Mouse (Mus musculus) megakaryocyte, embryonic 14.5 days (primary cell): Measurements from ENCODE around the gene Pax7. TPM values are rescaled to one million over a fixed set of nuclear protein-coding genes. Genes with fewer than 3 reads are reported as not detected.

Experiments
- H3K27me3 ChIP-seq: replicated peaks from 2 replicates; pipeline ENCODE3; 2012; ENCODE audit warnings: inconsistent platforms
- H3K36me3 ChIP-seq: replicated peaks from 2 replicates; pipeline ENCODE3; 2012; ENCODE audit warnings: low read length, inconsistent platforms, mixed read lengths
- H3K4me1 ChIP-seq: 2 replicates; pipeline ENCODE4 v1.6.1; 2012; ENCODE audit warnings: inconsistent platforms
- H3K4me3 ChIP-seq: replicated peaks from 2 replicates; pipeline ENCODE3; 2012; ENCODE audit warnings: moderate library complexity, mild to moderate bottlenecking, inconsistent platforms
- H3K9me3 ChIP-seq: 2 replicates; pipeline ENCODE4 v1.6.1; 2012; ENCODE audit warnings: inconsistent platforms
- FLI1 ChIP-seq: IDR thresholded peaks from 2 replicates; pipeline ENCODE4 v1.6.1; 2012; ENCODE audit warnings: low read length, inconsistent platforms, mixed read lengths
- GATA1 ChIP-seq: IDR thresholded peaks from 3 replicates; pipeline ENCODE4 v1.6.1; 2012; ENCODE audit warnings: mixed read lengths, low read length, inconsistent platforms, borderline replicate concordance
- polyA plus RNA-seq: library from polyadenylated mRNA; stranded (reverse); fragments of >175 nt; gene quantifications from 2 replicates; pipeline ENCODE4 v1.2.3, GENCODE M21; 2012; ENCODE audit warnings: low replicate concordance; ENCODE audit not compliant: insufficient read depth

Pax7 gene
- polyA plus RNA-seq, result not detected in 2 replicates

DNA sequence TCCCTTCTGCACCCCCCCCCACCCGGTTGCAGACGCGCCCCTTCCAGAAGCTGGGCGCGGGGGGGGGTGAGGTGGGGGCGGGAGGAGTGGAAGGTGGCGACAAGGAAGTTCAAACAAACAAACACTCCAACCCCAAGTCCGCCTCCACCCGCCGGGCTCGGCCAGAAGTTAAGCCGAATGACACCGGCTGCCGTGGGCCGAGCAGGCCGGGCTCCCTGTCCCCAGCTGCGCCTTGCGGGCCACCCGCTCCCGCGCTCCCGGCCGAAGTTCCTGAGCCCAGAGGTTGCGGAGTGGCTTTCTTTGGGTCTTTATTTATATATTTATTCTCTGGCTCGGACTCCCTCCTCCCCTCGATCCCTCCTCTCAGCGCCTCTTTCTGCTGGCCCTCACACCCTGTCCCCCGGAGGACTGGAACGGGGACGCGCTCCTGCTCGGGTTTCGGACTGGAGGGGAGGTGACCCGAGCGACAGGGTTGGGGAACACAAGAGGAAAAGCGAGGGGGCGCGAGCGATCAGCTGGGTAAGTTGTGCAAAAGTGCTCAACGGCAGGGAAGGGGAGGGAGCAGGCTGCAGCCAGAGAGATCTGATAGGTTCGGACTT, at the start of gene Pax7:
Gene Pax7 (minus strand): TSS at position 493 of the 599 bp plus-strand sequence.
- no peaks in the 10 kb centered on the region for H3K36me3 ChIP-seq
- H3K27me3 ChIP-seq, result peaks cover 98% of the 10 kb centered on the region
- TF ChIP-seq FLI1, result no peak
- no peak for TF ChIP-seq GATA1
- no peaks in the 10 kb centered on the region for H3K9me3 ChIP-seq
- no peak within 1 kb of the TSS for H3K4me3 ChIP-seq
- H3K4me1 ChIP-seq, result no peaks in the 10 kb centered on the region

GRCm38 (mm10) chr4:139881796-139882195, 48.5 kb upstream of the Pax7 start:
- Histone ChIP-seq H3K36me3 (no peaks in the 10 kb centered on the region), H3K9me3 (no peaks in the 10 kb centered on the region), H3K27me3 (peaks cover 14% of the 10 kb centered on the region), H3K4me1 (no peaks in the 10 kb centered on the region), H3K4me3 (no peak overlapping the region)
- TF ChIP-seq FLI1, result no peak
- TF ChIP-seq GATA1, result no peak

DNA sequence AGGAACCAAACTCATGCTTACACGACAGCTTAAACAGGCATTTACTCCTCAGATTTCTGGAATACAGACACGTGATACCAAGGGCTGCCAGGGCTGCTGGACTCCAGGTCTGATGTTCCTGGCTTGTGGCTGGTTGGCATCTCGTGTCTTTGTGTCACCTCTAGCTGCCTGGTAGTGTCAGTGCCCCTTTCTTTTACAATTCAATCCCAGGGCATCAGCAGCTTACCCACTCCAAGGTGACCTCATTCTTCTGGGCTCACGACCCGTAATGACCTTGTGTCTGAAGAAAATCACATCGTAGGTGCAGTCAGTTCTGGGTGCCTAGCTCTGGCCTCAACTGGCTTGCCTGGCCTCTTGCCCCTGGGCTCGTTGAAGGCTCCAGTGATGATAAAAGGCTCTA, 46.0 kb upstream of the Pax7 start:
- Histone ChIP-seq H3K36me3 (no peaks in the 10 kb centered on the region), H3K4me3 (no peak overlapping the region), H3K4me1 (no peaks in the 10 kb centered on the region), H3K9me3 (no peaks in the 10 kb centered on the region), H3K27me3 (peaks cover 14% of the 10 kb centered on the region)
- TF ChIP-seq GATA1, result no peak
- no peak for TF ChIP-seq FLI1

DNA sequence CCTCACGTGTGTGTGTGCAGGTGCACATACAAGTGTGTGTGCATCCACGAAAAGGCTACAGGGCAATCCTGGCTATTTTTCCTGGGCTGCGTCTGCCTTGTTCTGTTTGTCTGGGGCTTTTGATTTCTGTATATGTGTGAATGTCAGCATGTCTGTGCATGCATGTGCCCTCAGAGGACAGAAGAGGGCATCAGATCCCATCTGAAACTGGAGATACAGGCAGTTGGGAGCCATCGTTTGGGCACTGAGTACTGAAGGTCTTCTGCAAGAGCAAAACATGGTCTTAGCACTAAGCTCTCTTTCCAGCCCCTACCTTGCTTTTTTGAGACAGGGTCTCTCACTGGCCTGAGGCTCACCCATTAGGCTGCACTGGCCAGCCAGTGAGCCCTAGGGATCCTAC, 45.1 kb upstream of the Pax7 start:
- Histone ChIP-seq H3K27me3 (peaks cover 14% of the 10 kb centered on the region), H3K4me1 (no peaks in the 10 kb centered on the region), H3K36me3 (no peaks in the 10 kb centered on the region), H3K9me3 (no peaks in the 10 kb centered on the region), H3K4me3 (no peak overlapping the region)
- TF ChIP-seq GATA1 (no peak), FLI1 (no peak)

DNA sequence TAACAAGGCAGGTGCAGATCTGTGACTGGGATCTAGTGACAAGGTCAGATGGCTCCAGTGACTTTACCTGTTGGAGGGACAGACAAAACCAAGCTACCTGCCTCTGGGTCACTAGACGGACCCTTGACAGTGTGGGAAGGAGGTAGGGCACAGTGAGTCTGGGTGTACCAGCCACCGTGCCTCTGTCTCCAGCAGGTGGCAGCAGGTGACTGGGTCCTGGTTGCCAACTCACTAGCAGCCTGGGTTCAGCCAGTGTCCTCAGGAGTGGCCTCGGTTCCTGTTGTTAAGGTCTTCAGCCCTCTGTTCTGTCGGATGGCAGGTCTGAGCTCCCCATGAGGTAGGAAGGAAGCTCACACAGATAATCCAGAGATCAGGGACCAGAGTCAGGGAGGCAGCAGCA, 43.9 kb upstream of the Pax7 start:
- H3K4me1 ChIP-seq, result no peaks in the 10 kb centered on the region
- H3K27me3 ChIP-seq, result peaks cover 11% of the 10 kb centered on the region
- H3K36me3 ChIP-seq, result no peaks in the 10 kb centered on the region
- no peaks in the 10 kb centered on the region for H3K9me3 ChIP-seq
- no peak overlapping the region for H3K4me3 ChIP-seq
- TF ChIP-seq GATA1, result no peak
- TF ChIP-seq FLI1, result no peak

DNA sequence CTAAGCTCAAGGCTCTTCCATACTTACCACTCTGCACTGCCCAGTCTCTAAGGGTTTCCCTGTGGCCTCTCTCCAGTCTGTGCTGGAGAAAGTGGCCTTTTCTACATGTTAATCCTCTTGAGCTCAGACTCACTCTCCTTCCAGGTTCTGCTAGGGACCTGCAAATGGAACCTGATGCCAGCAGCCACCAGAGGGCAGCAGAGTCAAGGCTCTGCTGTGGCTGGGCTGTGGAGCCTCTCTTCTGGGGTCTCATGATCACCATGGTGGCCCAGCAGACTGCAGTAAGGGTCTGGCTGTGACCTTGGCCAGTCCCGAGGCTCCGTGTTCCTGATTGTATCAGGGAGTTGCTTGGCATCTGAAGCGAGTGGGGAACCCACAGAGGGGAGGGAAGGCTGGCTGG, 39.3 kb upstream of the Pax7 start:
- H3K9me3 ChIP-seq, result peaks cover 8% of the 10 kb centered on the region
- peaks cover 9% of the 10 kb centered on the region for H3K27me3 ChIP-seq
- H3K4me3 ChIP-seq, result no peak overlapping the region
- no peak for TF ChIP-seq FLI1
- no peak for TF ChIP-seq GATA1
- H3K36me3 ChIP-seq, result no peaks in the 10 kb centered on the region
- H3K4me1 ChIP-seq, result no peaks in the 10 kb centered on the region

- no peaks in the 10 kb centered on the region for H3K4me1 ChIP-seq
- peaks cover 9% of the 10 kb centered on the region for H3K27me3 ChIP-seq
- H3K4me3 ChIP-seq, result no peak overlapping the region
- peaks cover 11% of the 10 kb centered on the region for H3K9me3 ChIP-seq
- no peaks in the 10 kb centered on the region for H3K36me3 ChIP-seq
- TF ChIP-seq FLI1 (no peak), GATA1 (no peak)
Measured at GRCm38 (mm10) chr4:139871699-139872098, 38.4 kb upstream of the Pax7 start.

- H3K9me3 ChIP-seq, result peaks cover 8% of the 10 kb centered on the region
- no peak overlapping the region for H3K4me3 ChIP-seq
- TF ChIP-seq GATA1 (no peak), FLI1 (no peak)
- no peaks in the 10 kb centered on the region for H3K36me3 ChIP-seq
- H3K27me3 ChIP-seq, result peaks cover 16% of the 10 kb centered on the region
- H3K4me1 ChIP-seq, result no peaks in the 10 kb centered on the region
Measured at GRCm38 (mm10) chr4:139863218-139863617, 29.9 kb upstream of the Pax7 start.

DNA sequence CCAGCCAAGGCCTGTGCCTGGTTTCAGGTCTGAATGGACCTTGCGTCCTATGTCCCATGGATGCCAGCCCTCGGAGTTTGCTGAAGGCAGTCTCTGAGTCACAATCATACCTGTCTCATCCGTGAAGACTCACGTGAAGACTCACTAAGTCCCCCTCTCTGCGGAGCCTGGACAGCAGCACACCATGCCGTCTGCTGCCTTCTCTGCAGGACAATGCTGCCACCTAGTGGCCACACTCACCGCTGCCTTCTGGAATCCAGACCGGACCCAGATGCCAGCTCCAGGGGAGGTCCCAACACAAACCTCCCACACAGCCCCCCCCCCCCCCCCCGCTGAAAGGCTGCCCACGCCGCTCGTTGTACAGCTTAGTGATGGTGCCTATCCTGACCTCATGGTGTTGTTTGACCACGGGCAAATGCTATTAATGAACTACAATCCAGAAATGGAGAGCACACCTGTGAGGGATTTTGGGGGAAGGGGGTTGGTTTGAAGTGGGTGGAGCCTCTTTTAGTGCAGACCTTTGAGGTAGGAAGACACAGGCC, 25.4 kb upstream of the Pax7 start:
- TF ChIP-seq FLI1 (no peak), GATA1 (no peak)
- Histone ChIP-seq H3K27me3 (peaks cover 43% of the 10 kb centered on the region), H3K36me3 (no peaks in the 10 kb centered on the region), H3K4me1 (no peaks in the 10 kb centered on the region), H3K9me3 (no peaks in the 10 kb centered on the region), H3K4me3 (no peak overlapping the region)

GRCm38 (mm10) chr4:139852219-139853035, 19.1 kb upstream of the Pax7 start:
- H3K4me1 ChIP-seq, result no peaks in the 10 kb centered on the region
- H3K9me3 ChIP-seq, result no peaks in the 10 kb centered on the region
- no peaks in the 10 kb centered on the region for H3K36me3 ChIP-seq
- H3K4me3 ChIP-seq, result no peak overlapping the region
- TF ChIP-seq GATA1 (no peak), FLI1 (no peak)
- H3K27me3 ChIP-seq, result peaks cover 81% of the 10 kb centered on the region
